Mouse (Mus musculus) stomach, postnatal 0 days (tissue): ENCODE measurements around the gene Prpf6. TPM values are rescaled to one million over a fixed set of nuclear protein-coding genes. Genes with fewer than 3 reads are reported as not detected.

ENCODE experiments used
- ATAC-seq: fragments of 200-750 bp; cut with Nextera tagmentation; 2 replicates; pipeline ENCODE4 v1.8.0; 2017; ENCODE audit not compliant: low FRiP score, low TSS enrichment
- DNase-seq: peaks from one replicate; pipeline ENCODE4 v3.0.0-alpha.2; 2016; ENCODE audit warnings: low spot score
- H3K27ac ChIP-seq: fragments of 300-500 bp; sonication (generic); replicated peaks from 2 replicates; pipeline ENCODE4 v1.5.1; 2014; ENCODE audit warnings: mild to moderate bottlenecking, control low read depth
- H3K27me3 ChIP-seq: fragments of 300-500 bp; sonication (generic); 2 replicates; pipeline ENCODE4 v1.6.1; 2014; ENCODE audit warnings: low read length; ENCODE audit not compliant: control insufficient read depth, insufficient read depth
- H3K36me3 ChIP-seq: fragments of 300-500 bp; sonication (generic); 2 replicates; pipeline ENCODE4 v1.6.1; 2014; ENCODE audit warnings: low read length, mixed read lengths; ENCODE audit not compliant: control insufficient read depth, insufficient read depth
- H3K4me1 ChIP-seq: fragments of 300-500 bp; sonication (generic); replicated peaks from 2 replicates; pipeline ENCODE4 v1.6.1; 2014; ENCODE audit warnings: antibody characterized with exemption; ENCODE audit not compliant: control insufficient read depth, insufficient read depth
- H3K4me2 ChIP-seq: fragments of 300-500 bp; sonication (generic); replicated peaks from 2 replicates; pipeline ENCODE4 v1.6.1; 2014; ENCODE audit warnings: low read depth, mild to moderate bottlenecking, control low read depth, moderate library complexity
- H3K4me3 ChIP-seq: fragments of 300-500 bp; sonication (generic); 2 replicates; pipeline ENCODE4 v1.5.1; 2014; ENCODE audit warnings: low read depth, low read length, control low read depth
- H3K9ac ChIP-seq: fragments of 300-500 bp; sonication (generic); 2 replicates; pipeline ENCODE4 v1.6.1; 2014; ENCODE audit warnings: mild to moderate bottlenecking, low read length, control low read depth, mixed read lengths
- H3K9me3 ChIP-seq: fragments of 300-500 bp; sonication (generic); 2 replicates; pipeline ENCODE4 v1.6.1; 2016; ENCODE audit warnings: low read length; ENCODE audit not compliant: control insufficient read depth
- CTCF ChIP-seq: IDR thresholded peaks from 2 replicates; pipeline ENCODE4 v1.5.1; 2016; ENCODE audit warnings: antibody characterized with exemption, low read depth, mild to moderate bottlenecking, moderate library complexity
- EP300 ChIP-seq: optimal IDR thresholded peaks from 2 replicates; pipeline ENCODE3; 2016; ENCODE audit warnings: antibody characterized with exemption
- WGBS: fragments of 180-500 bp; shearing (Covaris S2); extraction: QIAGEN DNeasy Blood & Tissue Kit; methylation state at CpG from one replicate; pipeline ENCODE4 v1.1.7; 2014; 5-methylcytosine and 5-hydroxymethylcytosine counted together
- polyA plus RNA-seq: library from polyadenylated mRNA; unstranded; fragments of >200 nt; fragmentation: Nextera tagmentation; extraction: Ambion mirVana; gene quantifications from 2 replicates; pipeline ENCODE4 v1.2.1, GENCODE M21; 2015

Gene Prpf6
- polyA plus RNA-seq, 1 experiment from 2014 or later, result 28.3 TPM

DNA sequence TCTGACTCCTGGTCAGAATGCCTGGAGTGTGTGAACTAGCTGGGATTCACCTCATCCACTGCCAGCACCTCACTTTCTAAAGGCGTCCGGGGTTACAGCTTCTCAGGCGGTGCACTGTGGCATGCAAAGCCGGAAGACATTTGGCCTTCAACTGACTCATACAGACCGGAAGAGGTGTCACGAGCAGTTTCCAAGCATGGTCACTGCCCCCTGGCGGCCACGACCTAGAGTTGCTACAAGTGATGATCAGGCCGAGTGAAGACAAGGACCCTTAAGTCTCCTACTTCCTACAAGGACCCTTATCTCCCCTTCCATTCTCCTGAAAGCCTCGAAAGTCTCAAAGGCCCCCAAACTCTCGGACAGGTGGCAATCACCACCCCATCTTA, 10.7 kb upstream of the Prpf6 start:
- TF ChIP-seq EP300 (peak; percentile 39), CTCF (peak; percentile 95)
- peak; percentile 88 for DNase-seq
- peak overlapping the region; percentile 82 for H3K4me3 ChIP-seq
- peak overlapping the region; percentile 86 for H3K4me2 ChIP-seq
- H3K9me3 ChIP-seq, result no peaks in the 10 kb centered on the region
- under 1% methylated on average over 11 of the region's 11 CpGs for WGBS
- H3K27ac ChIP-seq, result peak overlapping the region; percentile 98
- ATAC-seq, result peak; percentile 87
- H3K4me1 ChIP-seq, result peaks cover 13% of the 10 kb centered on the region
- H3K9ac ChIP-seq, result peak overlapping the region; percentile 88
- H3K27me3 ChIP-seq, result no peaks in the 10 kb centered on the region
- peaks cover 9% of the 10 kb centered on the region; the same call in 1 of the 2 replicates for H3K36me3 ChIP-seq

DNA sequence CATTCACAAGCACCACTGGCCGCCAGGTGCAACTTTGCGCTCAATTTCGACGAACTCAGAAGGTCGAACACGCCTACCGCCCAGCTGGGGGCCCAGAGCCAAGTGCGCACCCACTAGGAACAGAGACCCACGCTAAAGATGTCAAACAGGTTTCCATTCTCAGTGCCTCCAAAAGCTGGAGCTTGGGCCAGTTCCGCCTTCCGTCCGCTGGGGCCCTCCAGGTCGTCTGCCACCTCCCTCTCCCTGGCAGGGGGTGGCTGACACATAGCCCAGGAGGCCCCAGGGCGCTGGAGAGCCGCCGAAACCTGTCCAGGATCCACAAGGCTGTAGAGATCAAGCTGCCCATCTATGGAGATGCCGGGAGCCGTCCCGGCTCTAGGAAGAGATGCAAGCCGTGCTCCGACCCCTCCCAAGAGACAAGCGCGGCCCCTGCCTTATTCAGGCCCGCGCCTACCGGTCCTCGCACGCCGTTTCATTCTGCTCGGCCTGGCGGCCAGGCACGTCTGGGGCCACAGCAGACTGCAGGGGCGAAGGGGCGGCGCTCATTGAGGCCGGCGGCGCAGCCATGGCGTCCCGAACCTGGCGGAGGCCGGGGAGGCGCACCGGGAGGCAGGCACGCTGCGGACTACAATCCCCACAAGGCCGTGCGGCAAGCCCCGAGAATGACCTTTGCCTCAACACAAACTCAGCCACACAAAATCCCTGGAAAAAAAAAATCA, 10.1 kb upstream of the Prpf6 start:
- Histone ChIP-seq H3K27me3 (no peaks in the 10 kb centered on the region), H3K4me1 (peaks cover 13% of the 10 kb centered on the region), H3K4me3 (peak overlapping the region; percentile 82), H3K4me2 (peak overlapping the region; percentile 86), H3K27ac (peak overlapping the region; percentile 98), H3K9ac (peak overlapping the region; percentile 88), H3K36me3 (peaks cover 13% of the 10 kb centered on the region; the same call in 1 of the 2 replicates), H3K9me3 (no peaks in the 10 kb centered on the region)
- ATAC-seq (peak; percentile 83), DNase-seq (peak; percentile 90)
- TF ChIP-seq EP300 (no peak), CTCF (no peak)
- under 1% methylated on average over 49 of the region's 49 CpGs for WGBS

DNA sequence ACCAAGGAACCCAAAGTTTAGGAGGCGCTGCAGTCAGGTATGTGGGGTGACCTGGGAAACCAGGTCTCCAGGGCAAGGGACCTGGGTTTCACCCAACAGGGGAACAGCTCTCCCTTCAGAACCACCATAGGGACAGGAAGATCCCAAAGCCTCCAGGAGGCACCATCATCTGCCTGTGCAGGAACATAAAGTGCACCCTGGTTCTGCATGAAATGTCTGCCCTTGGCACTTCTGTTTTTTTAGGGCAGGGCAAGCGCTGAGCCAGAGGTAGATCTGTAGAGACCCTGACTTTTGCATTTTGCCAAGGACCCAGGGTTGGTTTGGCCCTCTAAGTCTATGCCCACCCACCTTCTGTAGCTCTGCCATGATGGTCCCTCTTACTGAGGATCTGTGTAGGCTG, 9.3 kb upstream of the Prpf6 start:
- H3K27ac ChIP-seq, result 0 out of 2 replicates have a peak overlapping the region, but pooled peaks have one; percentile 98
- TF ChIP-seq EP300 (no peak), CTCF (no peak; the same call in 1 of the 2 replicates)
- H3K4me3 ChIP-seq, result 0 out of 2 replicates have a peak overlapping the region, but pooled peaks have one; percentile 82

DNA sequence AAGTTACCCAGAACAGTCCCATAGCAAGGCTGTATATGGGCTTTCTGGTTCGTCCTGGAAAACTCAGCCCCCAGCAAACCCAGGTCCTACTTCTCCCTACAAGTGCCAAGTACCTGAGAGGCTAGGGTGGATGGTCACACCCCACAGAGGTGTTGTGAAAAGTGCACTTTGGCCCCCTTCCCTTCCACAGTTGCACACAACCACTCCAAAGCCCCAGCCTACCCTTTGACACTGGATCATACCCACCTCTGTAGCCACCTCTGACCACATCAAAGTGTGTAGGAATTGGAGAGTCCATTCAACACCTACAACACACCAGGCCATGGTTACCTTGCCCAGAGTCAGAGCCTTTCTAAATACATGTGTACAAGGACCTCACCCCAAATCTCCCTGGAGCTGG, 8.7 kb upstream of the Prpf6 start:
- no peak for DNase-seq
- peaks cover 13% of the 10 kb centered on the region for H3K4me1 ChIP-seq
- no peak overlapping the region for H3K9ac ChIP-seq
- H3K36me3 ChIP-seq, result peaks cover 18% of the 10 kb centered on the region; the same call in 1 of the 2 replicates
- no peak for TF ChIP-seq CTCF
- no peak for TF ChIP-seq EP300
- H3K4me2 ChIP-seq, result no peak overlapping the region
- H3K4me3 ChIP-seq, result no peak overlapping the region
- 82% methylated on average over 1 of the region's 1 CpGs for WGBS
- H3K27ac ChIP-seq, result no peak overlapping the region
- ATAC-seq, result no peak
- no peaks in the 10 kb centered on the region for H3K27me3 ChIP-seq
- H3K9me3 ChIP-seq, result no peaks in the 10 kb centered on the region

More for the DNA sequence above, 9.3 kb upstream of the Prpf6 start:
- Histone ChIP-seq H3K4me1 (peaks cover 13% of the 10 kb centered on the region), H3K9me3 (no peaks in the 10 kb centered on the region), H3K27me3 (no peaks in the 10 kb centered on the region), H3K4me2 (no peak overlapping the region; the same call in 1 of the 2 replicates), H3K9ac (no peak overlapping the region), H3K36me3 (peaks cover 18% of the 10 kb centered on the region; the same call in 1 of the 2 replicates)
- no peak for ATAC-seq
- no peak for DNase-seq
- 76% methylated on average over 2 of the region's 2 CpGs for WGBS

DNA sequence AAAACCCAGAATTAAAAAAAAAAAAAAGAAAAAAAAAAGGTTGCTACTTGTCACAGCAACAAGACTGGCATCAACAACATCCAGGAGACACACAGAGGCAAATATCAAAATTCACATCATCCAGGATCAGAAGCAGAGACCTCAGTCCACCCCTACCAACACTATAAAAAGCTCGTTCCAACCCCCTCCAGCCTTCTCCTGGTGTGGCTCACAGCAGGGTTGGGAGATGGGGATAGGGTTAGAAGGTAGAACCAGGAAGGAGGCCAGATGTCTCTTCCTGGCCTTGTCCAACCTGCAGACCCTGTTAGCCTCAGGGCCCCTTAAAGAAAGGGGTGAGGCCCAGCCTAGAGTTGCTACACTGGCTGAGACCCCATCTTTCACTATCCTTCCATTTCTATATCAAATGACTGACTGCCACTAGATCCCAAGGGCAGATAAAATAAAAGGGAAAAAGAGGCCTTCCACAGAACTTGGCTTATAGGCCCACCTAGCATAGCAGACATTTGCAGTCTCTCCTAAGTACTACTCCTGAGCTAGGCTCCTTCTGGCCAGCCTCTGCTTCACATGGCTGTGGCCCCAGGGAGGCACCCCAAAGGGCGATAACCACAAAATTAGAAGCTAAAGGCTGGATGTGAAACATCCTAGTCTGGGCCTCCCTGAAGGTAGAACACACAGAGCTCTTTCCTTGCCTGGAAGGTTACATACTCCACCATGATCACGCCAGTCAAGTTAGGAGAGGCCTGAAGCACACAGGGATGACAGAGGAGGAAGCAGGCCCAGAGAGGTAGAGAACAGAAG, 8.0 kb upstream of the Prpf6 start:
- TF ChIP-seq EP300, result no peak
- no peak for TF ChIP-seq CTCF
- ATAC-seq, result no peak

More for the DNA sequence above, 8.0 kb upstream of the Prpf6 start:
- peaks cover 20% of the 10 kb centered on the region; the same call in 1 of the 2 replicates for H3K36me3 ChIP-seq
- no peaks in the 10 kb centered on the region for H3K27me3 ChIP-seq
- no peak for DNase-seq
- WGBS, result 87% methylated on average over 3 of the region's 3 CpGs
- no peak overlapping the region for H3K4me2 ChIP-seq
- peaks cover 13% of the 10 kb centered on the region for H3K4me1 ChIP-seq
- no peak overlapping the region for H3K4me3 ChIP-seq
- H3K9ac ChIP-seq, result no peak overlapping the region
- no peaks in the 10 kb centered on the region for H3K9me3 ChIP-seq
- no peak overlapping the region for H3K27ac ChIP-seq
